Mouse (Mus musculus) C2C12 (cell line): ENCODE data around the gene 4930486L24Rik. TPM values are rescaled to one million over a fixed set of nuclear protein-coding genes. Genes with fewer than 3 reads are reported as not detected.

Experiments
- H3K27me3 ChIP-seq: one replicate; pipeline ENCODE4 v1.6.1; 2011; ENCODE audit not compliant: control insufficient read depth, insufficient read depth, insufficient read length
- H3K36me3 ChIP-seq: one replicate; pipeline ENCODE4 v1.6.1; 2011; ENCODE audit not compliant: control insufficient read depth, insufficient read depth
- H3K4me3 ChIP-seq: one replicate; pipeline ENCODE4 v1.5.1; 2011; ENCODE audit warnings: mild to moderate bottlenecking, control low read depth; ENCODE audit not compliant: poor library complexity, insufficient read depth, severe bottlenecking
- H3K79me2 ChIP-seq: one replicate; pipeline ENCODE4 v1.6.1; 2011; ENCODE audit not compliant: control insufficient read depth, insufficient read depth
- H3K79me3 ChIP-seq: one replicate; pipeline ENCODE4 v1.6.1; 2011; ENCODE audit warnings: low read depth, control low read depth
- H3ac ChIP-seq: one replicate; pipeline ENCODE3; 2011; ENCODE audit warnings: low read depth; ENCODE audit not compliant: control insufficient read depth, insufficient read length
- CEBPB ChIP-seq: IDR thresholded peaks from one replicate; pipeline ENCODE4 v1.6.1; 2011; ENCODE audit warnings: low read depth, mild to moderate bottlenecking, control low read depth, moderate library complexity
- CTCF ChIP-seq: IDR thresholded peaks from one replicate; pipeline ENCODE4 v1.5.1; 2011; ENCODE audit not compliant: control insufficient read depth, insufficient read depth, insufficient read length
- FOSL1 ChIP-seq: IDR thresholded peaks from one replicate; pipeline ENCODE4 v1.8.0; 2011; ENCODE audit warnings: mild to moderate bottlenecking, low read length; ENCODE audit not compliant: poor library complexity, insufficient read depth, severe bottlenecking
- MAX ChIP-seq: IDR thresholded peaks from one replicate; pipeline ENCODE4 v1.6.1; 2011; ENCODE audit warnings: mild to moderate bottlenecking, control low read depth
- MYOD1 ChIP-seq: IDR thresholded peaks from one replicate; pipeline ENCODE4 v1.6.1; 2011; ENCODE audit warnings: low read depth; ENCODE audit not compliant: control insufficient read depth, insufficient read length
- MYOG ChIP-seq: IDR thresholded peaks from one replicate; pipeline ENCODE4 v1.6.1; 2011; ENCODE audit not compliant: control insufficient read depth, insufficient read length; ENCODE audit errors: extremely low read depth
- USF1 ChIP-seq: IDR thresholded peaks from one replicate; pipeline ENCODE4 v1.6.1; 2011; ENCODE audit warnings: low read depth, mild to moderate bottlenecking, control low read depth, moderate library complexity
- polyA plus RNA-seq: library from polyadenylated mRNA; unstranded; fragments of >200 nt; fragmentation: generic; extraction: Trizol; gene quantifications from one replicate; pipeline ENCODE4 v1.2.1, GENCODE M21; 2012; ENCODE audit warnings: missing spikeins

Gene 4930486L24Rik
- polyA plus RNA-seq, 1 experiment, result 0.11 TPM

GRCm38 (mm10) chr13:60848241-60849120 lies 15.8 kb downstream of the 4930486L24Rik start:
- TF ChIP-seq MYOG (no peak), CTCF (no peak), CEBPB (no peak), USF1 (no peak), FOSL1 (no peak), MAX (no peak), MYOD1 (no peak)

GRCm38 (mm10) chr13:60843153-60843552 lies 21.1 kb downstream of the 4930486L24Rik start:
- Histone ChIP-seq H3K79me3 (no peaks in the 10 kb centered on the region), H3K79me2 (no peaks in the 10 kb centered on the region), H3K27me3 (no peaks in the 10 kb centered on the region), H3K36me3 (no peaks in the 10 kb centered on the region), H3ac (no peak overlapping the region), H3K4me3 (no peak overlapping the region)
- TF ChIP-seq MYOG (no peak), MYOD1 (no peak), CEBPB (no peak), MAX (no peak), USF1 (no peak), CTCF (no peak), FOSL1 (no peak)

More at GRCm38 (mm10) chr13:60848241-60849120, 15.8 kb downstream of the 4930486L24Rik start:
- Histone ChIP-seq H3K4me3 (no peak overlapping the region), H3K27me3 (no peaks in the 10 kb centered on the region), H3ac (no peak overlapping the region), H3K79me3 (no peaks in the 10 kb centered on the region), H3K79me2 (no peaks in the 10 kb centered on the region), H3K36me3 (no peaks in the 10 kb centered on the region)

DNA sequence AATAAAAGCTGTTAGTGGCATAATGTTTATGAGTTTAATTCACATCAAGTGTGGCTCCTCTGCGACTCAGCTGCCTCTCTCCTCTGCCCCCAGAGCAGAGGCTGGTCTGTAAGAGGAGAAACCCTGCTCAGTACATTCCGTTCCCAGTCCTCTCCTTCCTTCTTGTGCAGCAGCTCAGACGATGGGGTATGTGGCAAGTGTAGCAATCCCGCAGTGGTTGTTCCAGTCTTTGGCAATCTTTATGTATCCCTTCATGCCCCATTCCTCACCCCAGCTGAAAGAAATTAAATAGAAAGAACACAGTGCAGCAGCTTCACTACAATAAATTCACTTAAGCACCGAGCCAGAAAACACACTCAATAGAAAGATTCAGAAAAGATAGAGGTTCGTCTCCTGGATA lies 21.6 kb downstream of the 4930486L24Rik start:
- Histone ChIP-seq H3ac (no peak overlapping the region), H3K4me3 (no peak overlapping the region), H3K36me3 (no peaks in the 10 kb centered on the region), H3K27me3 (no peaks in the 10 kb centered on the region), H3K79me2 (no peaks in the 10 kb centered on the region), H3K79me3 (no peaks in the 10 kb centered on the region)
- no peak for TF ChIP-seq CEBPB

DNA sequence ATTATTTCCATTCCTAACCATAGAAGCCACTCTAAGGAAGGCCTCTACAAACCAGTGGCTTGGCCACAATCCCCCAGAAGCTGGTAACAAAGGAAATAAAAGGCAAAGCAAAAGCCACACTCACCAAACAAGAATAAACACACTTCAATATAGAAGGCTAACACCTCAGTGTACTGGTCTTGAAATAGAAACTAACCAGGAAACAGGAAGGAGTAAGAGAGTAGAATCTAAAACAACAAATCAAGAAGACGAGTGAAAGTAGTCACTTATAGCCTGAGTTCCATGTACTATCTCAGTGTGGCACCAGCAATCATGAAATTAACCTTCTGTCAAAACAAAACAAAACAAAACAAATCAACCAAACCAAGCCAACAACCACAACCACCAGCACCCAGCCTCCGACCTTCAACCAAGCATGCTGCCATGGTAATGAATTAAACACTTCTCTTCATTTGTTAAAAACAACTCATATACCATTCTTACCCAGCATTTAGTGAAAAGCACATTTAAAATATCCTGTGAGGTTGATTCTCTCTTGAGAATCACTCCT lies 24.8 kb downstream of the 4930486L24Rik start:
- Histone ChIP-seq H3K27me3 (no peaks in the 10 kb centered on the region), H3K36me3 (no peaks in the 10 kb centered on the region), H3K79me3 (no peaks in the 10 kb centered on the region), H3K4me3 (no peak overlapping the region), H3K79me2 (no peaks in the 10 kb centered on the region), H3ac (no peak overlapping the region)
- TF ChIP-seq FOSL1, result no peak
- no peak for TF ChIP-seq CEBPB
- TF ChIP-seq MYOD1, result no peak
- no peak for TF ChIP-seq USF1
- TF ChIP-seq MYOG, result no peak
- TF ChIP-seq MAX, result no peak
- TF ChIP-seq CTCF, result no peak

GRCm38 (mm10) chr13:60826052-60826451 lies 38.2 kb downstream of the 4930486L24Rik start:
- no peaks in the 10 kb centered on the region for H3K79me3 ChIP-seq
- H3K27me3 ChIP-seq, result no peaks in the 10 kb centered on the region
- H3ac ChIP-seq, result no peak overlapping the region
- no peak overlapping the region for H3K4me3 ChIP-seq
- H3K79me2 ChIP-seq, result no peaks in the 10 kb centered on the region
- no peak for TF ChIP-seq USF1
- no peak for TF ChIP-seq MYOG
- TF ChIP-seq MYOD1, result no peak
- no peaks in the 10 kb centered on the region for H3K36me3 ChIP-seq

DNA sequence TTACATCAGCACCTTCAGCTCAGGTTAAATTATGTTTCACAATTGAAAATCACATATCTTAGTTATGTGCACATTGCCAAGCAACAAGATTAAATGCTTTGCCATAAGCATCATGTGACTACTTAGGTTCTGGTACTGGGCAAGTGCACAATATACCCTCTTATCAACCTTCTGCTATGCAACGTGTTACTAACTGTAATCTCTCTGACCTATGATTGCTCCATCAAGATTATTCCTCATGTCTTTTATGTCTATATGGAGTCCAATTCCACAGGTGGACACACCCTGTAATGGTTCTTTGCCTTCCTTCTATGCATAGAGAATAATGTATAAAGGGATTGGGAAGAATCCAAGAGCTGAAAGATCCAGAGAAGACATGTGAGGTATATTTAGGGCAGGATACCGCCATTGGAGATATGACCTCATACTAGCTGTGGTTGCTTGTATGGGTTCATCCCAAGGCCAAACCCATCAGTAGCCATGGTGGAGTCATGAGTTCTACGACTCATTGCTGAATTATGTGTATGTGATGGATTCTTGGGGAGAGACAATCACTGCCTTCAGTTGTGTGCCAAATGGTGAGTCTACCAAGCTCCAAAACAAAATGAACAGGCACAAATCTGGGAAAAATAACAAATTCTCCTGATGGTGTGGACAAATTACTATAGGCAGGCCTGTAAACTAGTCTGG lies 43.6 kb downstream of the 4930486L24Rik start:
- TF ChIP-seq FOSL1 (no peak), MYOD1 (no peak), MAX (no peak), CEBPB (no peak), USF1 (no peak), MYOG (no peak), CTCF (no peak)
- Histone ChIP-seq H3ac (no peak overlapping the region), H3K27me3 (no peaks in the 10 kb centered on the region), H3K79me3 (no peaks in the 10 kb centered on the region), H3K79me2 (no peaks in the 10 kb centered on the region), H3K36me3 (no peaks in the 10 kb centered on the region), H3K4me3 (no peak overlapping the region)
